Mouse (Mus musculus): ENCODE measurements around the gene Slc39a11. TPM values are rescaled to one million over a fixed set of nuclear protein-coding genes. Genes with fewer than 3 reads are reported as not detected.
"Not testable (repeated sequence)": the region's sequence is repeated elsewhere in the genome, so short reads cannot be mapped to it uniquely, and the experiment has no call there.

Gene Slc39a11
- total RNA-seq, 4 experiments from 2014 or later, result 14.6 to 16.7 (median 16.2) TPM

DNA sequence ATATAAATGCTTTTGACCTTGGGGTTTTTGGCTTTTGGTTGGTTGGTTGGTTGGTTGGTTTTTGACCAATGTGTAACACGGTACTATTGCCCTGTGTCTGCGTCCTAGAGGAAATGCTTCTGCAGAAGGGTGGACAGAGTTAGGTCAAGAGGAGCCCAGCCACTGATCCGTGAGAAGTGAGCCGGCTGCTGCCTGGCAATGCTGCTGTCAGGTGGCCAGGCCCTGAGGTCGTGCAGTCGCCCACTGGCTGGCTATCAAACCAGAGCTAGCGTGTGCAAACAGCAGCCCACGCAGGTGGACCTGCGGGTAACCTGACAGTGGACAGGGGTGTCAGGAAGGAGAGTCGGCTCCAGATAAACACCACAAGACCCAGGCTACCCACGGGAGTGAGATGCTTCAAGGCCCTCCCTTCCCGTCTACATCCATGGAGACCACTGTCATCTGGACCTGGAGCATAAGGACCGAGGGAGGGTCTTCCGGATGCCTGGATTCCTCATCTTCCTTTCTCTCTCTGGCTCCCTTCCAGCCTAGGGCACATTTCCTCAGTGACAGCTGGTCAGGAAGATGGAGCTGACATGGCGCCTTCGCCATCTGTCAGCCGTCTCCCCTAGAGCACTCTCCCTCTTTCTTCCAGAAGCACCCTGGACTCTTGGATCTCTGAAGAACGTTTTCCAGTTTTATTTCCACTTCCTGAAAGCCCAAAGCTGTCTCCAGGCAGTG, 49.2 kb downstream of the Slc39a11 start:
- DNase-seq (ENCODE audit: low spot score in 2 of 2), result no peak

DNA sequence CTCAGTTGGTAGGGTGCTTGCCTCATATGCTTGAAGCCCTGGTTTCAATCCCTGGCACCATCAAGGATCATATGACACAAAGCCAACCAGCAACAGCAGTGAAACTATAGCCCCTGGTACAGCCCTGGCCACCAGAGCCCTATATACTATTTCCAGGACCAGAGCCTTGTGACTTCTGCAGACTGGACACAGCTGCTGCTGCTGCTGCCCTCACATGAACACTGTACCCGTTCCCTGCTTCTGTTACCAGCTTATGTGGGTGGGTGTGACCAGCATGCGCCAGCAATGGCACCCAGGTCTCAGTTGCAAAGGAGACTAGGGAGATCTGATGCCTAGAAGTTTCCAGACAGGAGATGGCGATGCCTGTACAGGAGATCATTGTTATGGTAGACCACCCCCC, 52.2 kb downstream of the Slc39a11 start:
- DNase-seq (ENCODE audit: low spot score in 2 of 2), result no peak

DNA sequence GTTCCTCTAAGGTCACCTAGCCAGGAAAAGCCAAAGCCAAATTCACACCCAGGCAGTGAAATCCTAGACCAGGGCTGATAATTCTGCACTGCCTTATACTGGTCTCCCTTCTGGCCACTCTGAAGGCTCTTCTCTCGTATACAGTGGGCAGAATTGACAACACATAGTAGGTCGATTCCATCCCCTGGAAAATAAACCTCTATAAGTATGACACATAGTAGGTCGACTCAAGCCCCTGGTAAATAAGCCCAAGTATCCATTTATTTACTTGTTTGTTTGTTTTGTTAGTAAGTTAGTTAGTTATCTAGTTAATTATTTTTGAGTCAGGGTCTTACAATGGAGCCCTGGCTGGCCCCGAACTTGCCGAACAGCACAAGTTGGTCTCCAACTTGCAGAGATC, 54.7 kb downstream of the Slc39a11 start:
- DNase-seq (ENCODE audit: low spot score in 2 of 2), result no peak

DNA sequence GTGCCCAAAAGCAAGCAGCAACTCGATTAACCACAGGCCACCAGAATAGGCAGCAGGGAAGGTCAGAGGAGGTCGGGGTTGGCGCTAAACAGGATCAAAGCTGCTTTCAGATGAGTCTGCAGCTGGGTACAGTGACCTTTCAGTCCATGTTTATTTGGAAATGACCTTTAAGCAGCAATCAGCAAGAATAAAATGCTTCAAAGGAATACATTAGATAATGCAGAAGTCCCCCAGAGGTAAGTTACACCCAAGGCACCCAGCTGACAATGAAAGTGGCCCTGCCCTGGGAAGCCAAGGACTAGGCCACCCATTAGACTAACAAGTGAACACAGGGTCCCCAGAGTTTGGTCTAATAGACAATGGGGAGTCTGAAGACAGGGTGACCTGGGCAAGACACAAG, 60.9 kb downstream of the Slc39a11 start:
- no peak for DNase-seq (ENCODE audit: low spot score in 2 of 2)

DNA sequence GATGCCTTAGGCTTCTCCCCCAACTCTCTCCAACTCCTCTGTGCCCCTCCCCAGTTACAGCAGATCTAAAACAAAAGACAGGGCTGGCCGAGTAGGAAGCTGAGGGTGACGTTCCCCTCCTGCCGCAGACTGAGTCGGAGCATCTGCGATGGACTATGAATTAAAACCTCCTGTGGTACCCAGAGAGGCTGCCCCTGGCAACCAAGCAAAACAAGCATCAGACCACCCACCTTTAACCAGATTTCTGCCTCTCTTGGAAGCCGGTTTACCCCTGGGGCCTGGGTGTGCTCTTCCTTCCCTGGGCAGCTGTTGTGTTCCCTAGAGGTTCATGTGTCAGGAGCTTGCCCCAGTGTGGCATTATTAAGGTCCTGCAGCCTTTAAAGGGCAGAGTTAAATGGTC, 63.5 kb downstream of the Slc39a11 start:
- DNase-seq (ENCODE audit: low spot score in 2 of 2), result no peak

DNA sequence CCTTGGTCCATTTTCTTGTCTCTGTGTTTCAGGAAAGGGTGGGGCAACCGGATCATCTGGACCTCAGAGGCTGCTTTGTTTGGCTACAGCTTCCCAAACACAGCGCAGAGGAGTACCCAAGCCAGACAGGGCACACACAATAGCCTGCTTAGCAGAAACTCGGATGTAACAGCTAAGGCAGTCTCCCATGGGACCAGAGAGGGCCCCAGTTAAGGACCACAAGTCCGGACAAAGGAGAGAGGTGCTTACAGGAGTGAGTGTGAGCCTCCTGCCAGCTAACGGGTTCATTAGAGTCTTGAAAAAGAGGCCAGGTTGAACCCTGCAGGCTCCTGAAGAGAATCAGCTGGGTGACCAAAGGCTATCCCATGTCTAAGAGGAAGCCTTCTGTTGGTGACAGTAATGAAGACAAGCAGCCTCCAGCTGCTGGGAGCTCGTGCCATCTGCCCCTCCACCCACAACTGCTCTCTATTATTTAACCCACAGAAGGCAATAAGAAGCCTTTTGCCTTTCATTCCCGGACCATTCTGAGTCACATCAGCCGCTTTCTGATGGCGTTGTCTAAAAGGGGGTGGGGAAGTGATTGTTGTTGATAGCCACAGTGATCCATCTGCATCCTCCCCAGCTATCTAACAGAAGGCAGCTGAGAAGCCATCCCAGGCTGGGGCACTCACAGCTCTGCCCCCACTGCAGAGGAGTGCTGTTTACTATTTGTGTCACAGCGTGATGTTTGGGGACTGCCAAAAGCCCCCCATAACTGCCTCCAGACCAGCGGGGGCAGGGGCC, 65.8 kb downstream of the Slc39a11 start:
- DNase-seq (ENCODE audit: low spot score in 2 of 2), result no peak

DNA sequence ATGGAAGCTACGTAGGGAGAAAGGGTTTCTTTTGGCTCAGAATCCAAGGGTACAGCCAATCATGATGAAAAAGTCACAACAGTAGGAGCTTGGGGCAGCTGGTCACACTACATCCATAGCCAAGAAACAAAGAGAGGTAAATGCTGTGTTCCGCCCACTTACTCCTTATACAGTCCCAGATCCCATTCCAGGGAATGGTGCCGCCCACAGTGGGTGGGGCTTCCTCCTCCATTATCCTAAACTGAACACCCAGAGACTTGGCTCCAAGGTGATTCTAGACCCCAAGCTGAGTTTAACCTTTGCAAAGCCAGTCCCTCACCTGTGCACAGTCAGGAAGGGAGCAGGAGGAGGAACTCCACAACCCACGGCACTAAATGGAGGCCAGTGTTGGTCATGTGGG, 72.7 kb downstream of the Slc39a11 start:
- no peak for DNase-seq (ENCODE audit: low spot score in 2 of 2)

DNA sequence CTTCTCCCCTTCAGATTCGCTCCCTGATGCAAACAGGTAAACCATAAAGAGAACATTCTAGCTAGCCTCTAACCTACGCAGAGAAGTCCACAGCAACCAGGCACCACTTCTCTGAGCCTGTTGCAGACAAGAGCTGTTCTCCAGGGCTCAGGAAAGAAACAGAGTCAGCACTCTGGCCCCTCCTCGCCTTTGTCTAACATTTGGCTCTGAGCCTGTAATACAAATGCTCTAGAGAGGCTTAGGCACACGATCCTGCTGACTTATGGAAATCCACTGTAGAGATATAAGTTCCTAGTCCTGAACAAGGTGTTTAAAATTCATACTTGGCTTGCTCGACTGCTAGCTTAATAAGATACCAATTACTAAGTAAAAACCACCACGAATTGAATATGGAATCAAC, 77.2 kb downstream of the Slc39a11 start:
- DNase-seq (ENCODE audit: low spot score in 2 of 2), result no peak

DNA sequence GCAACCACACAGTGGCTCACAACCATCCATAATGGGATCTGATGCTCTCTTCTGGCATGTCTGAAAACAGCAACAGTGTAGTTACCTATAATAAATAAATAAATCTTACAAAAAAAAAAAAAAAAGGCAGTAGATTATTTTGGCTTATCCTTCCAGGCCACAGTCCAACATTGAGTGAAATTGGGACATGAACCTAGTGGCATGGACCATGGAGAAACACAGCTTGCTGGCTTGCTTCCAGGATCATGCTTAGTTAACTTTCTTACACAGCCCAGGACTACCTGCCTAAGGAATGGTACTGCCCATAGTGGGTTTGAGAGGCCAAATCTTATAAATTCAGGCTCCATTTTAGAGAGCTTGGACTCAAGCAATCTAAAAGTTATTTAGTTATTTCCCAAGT, 78.3 kb downstream of the Slc39a11 start:
- DNase-seq (ENCODE audit: low spot score in 2 of 2), result no peak

DNA sequence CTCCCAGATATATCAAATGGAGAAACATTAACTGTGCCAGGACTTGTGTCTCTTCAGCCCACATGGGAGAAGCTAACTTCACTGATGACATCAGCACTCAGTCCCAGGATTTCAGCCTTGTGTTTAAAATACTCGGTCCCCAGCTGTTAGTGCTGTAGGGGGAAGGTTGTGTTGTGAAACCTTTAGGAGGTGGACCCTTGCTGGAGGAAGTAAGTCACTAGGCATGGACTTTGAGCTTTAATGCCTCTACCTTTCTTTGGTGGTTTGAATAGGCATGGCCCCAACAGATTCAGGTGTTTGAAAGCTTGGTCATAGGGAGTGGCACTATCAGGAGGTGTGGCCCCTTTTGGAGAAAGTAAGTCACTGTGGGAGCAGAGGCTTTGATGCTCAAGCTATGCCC, 80.9 kb downstream of the Slc39a11 start:
- no peak for DNase-seq (ENCODE audit: low spot score in 2 of 2)

DNA sequence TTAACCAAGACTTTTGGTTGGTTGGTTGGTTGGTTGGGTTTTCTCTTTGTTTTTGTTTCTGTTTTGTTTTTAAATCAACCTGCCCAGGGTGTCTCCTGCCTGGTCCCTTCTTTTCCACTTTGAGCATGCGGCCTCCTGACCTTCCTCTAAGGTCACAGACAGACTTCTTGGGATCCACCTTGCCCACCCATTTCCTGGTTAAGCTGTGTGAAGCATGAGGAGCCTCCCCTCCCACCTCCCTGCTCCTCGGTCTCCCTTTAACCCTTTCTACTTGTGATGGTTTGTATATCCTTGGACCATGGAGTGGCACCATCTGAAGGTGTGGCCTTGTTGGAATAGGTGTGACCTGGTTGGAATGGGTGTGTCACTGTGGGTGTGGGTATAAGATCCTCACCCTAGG, 82.0 kb downstream of the Slc39a11 start:
- DNase-seq (ENCODE audit: low spot score in 2 of 2), result not testable (repeated sequence)

DNA sequence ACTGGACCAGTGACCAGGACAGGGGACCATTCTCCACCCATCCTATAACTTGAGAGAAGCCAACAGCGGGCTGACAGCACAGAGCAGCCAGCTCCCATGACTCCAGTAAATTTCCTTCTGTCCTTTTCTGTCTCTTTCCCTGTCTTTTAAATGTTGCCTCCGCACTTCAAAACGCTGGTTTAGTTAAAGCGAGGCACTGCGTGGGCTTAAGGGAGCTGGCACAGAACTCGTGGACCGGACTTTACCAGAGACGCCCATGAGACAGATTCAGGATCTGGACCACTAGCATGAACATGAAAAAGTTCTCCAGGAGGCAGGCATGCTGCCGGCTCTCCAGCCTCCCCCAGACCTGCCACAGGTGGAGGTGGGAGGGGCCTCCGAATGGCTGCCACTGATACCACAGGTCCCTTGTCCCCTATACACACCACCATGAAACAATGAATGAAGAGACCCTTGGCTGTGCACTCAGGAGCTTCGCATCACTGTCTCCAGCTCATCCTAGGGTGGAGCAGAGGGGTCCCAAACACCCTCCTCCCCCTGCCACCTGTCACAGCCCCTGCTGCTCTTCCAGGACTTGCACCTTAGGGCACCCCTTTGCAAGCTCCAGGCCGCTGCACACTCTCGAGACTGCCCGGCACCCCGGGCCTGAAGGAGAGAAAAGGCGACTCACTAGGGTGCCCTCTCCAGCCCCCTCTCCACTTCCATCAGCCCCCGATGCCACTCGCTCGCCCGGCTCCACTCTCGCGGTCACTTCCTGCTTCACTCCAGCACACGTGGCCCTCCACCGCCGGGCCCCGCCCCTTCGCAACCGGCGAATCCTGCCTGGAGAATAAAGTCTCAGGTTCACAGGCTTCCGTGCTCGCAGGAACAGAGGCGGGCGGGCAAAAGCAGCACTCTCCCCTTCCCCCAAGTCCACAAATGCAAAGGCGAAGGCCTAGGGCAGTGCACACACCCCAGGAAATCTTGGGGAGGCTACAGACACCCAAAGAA, 84.6 kb downstream of the Slc39a11 start:
- DNase-seq (ENCODE audit: low spot score in 2 of 2), result peak; percentile 55 to 56

DNA sequence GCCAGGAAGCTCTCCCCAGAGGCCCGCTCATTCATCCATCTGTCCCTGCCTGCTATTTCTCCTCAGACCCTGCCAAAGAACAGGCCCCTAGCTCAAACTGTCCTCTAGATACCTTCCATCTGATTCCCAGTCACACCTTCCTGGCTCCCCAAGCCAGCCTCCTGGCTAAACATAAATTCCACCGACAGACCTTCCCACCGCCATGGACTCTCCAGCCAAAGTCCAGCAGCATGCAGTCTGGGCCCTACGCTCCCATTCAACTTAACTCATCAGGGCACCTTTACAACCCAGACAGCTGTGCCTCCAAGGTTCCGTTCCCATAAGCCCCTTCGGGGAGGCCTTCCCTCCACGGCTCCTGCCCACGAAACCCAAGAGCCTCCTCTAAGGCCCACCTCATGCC, 87.6 kb downstream of the Slc39a11 start:
- DNase-seq (ENCODE audit: low spot score in 2 of 2), result no peak

DNA sequence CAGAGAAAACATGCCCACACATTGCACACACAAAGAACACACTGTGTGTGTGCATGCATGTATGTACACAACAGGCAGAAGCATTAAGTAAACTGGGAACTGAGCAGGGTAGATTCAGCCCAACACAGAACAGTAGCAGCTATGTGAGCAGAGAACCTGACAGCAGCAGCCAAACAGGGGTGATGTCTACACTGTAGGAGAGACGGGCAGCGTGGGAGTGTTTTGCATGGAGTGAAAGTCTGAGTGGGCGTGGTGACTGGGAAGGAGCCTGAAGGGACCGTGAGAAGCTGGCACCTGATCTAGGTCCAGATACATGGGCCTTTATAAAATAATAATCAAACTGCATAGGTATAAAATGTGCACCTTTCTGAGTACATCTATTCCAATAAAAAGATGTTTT, 89.7 kb downstream of the Slc39a11 start:
- peak in 1 of 2 experiments; percentile 67 for DNase-seq (ENCODE audit: low spot score in 2 of 2)

DNA sequence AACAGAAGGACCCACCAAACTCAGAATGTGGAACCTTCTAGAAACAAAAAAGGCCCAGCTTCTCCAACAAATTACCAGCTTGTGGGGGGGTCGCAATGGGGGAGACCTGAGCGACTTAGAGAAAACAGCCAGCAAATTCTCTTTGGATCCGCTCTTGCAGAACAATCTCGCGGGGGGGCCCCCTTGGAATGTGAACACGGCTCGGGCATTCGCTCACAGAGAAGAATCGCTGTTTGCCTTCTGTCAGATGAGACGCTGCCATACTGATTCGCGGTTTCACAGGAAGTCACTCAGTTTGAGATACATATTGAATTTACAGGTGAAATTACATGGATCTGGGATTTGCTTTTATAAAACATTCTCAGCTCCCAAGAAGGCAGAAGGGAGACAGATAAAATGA, 91.4 kb downstream of the Slc39a11 start:
- no peak for DNase-seq (ENCODE audit: low spot score in 2 of 2)

DNA sequence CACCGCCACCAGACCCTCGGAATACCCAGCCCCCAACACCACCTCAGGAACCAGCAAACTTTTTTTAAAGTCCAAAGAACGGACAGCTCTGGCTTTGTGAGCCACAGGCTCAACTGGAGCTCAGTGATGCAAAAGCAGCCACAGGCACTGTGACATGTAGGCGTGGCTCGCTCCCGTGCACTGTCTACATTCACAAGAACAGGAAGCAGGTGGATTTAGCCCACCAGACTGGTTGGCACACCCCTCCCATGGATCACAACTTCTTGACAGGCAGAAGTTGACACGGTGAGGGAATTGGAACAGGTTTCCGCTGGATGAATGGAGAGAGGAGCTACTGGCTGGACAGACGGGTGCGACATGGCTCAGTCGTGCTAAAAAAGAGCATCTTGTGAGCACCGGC, 93.7 kb downstream of the Slc39a11 start:
- no peak for DNase-seq (ENCODE audit: low spot score in 2 of 2)

DNA sequence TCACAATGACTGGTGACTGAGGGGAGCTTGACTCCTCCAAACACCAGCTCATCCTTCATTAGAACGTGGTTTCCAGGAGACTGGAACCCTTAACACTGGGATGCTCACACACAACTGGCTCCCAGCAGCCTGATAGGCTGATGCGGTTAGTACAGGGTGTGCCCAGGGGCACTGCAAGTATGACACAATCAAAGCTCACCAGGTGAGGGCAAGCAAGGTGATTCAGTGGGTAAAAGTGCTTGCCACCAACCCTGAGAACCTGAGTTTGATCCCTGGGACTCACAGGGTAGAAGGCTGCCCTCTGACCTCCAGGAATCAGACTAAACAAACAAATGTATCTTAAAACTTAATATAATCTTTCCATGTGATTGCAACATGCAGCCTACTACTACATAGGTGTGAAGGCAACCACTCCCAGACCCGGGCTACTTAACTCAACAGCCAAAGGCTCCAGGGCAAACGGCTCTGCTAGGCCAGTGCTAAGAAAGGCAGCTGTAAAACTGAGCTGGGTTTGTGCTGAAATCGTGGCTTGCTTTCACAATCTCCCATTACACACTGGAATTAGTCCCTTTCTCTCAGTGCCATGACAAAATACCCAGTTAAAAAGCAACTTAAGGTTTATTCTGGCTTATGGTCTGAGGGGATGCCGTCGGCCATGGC, 95.0 kb downstream of the Slc39a11 start:
- no peak for DNase-seq (ENCODE audit: low spot score in 2 of 2)

DNA sequence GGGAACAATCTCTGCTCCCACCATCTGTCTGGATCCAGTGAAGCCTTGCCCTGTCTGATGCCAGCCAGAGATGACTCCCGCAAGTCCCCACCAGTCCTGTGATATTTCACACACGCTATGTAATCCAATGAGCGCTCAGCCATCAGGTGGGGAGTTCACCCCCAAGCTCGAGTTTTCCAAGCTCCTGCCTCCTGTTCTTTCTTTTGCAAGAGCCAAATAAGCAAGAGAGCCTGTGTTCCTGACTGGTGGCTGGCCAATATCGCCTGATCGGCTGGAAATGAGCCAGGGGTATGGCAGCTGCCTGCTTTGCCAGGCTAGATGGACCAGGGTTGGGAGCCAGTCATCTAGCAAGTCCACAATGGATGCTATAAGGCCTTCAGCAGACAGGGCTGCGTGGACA, 95.7 kb downstream of the Slc39a11 start:
- DNase-seq (ENCODE audit: low spot score in 2 of 2), result no peak

DNA sequence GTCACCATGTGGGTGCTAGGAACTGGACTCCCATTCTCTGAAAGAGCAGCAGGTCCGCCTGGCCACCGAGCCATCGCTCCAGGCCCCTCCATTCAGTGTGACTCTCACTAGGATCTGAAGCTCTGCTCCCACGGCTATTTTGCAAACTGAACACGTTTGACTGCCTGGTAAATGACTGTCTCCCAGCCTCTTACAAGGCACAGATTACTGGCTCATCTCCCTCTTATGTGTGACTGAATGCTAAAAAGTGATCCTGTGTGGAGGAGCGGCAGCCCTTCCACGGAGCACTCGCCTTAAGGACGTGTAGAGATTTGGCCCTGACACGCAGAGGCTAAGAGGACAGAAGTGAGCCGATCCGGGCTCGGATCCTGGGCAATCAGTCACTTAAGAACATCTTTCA, 96.3 kb downstream of the Slc39a11 start:
- no peak for DNase-seq (ENCODE audit: low spot score in 2 of 2)

DNA sequence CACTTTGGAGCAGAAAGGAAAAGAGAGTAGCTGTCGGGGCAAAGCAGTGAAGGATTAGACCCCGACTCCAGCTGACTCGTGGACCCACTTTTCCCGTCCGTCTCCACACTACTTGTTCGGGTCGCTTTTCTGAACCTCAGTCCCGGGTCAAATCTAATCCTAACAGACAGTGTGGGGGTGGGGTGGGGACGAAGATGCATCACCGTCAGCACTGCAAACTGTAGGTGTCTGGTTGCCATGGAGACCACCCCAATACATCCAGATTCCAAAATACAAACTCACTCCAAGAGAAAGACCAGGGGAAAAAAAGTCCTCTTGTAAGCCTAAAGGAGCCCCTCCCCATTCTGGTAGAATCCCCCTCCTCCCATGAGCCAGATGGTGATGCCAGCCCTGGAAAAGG, 97.3 kb downstream of the Slc39a11 start:
- DNase-seq (ENCODE audit: low spot score in 2 of 2), result no peak

DNA sequence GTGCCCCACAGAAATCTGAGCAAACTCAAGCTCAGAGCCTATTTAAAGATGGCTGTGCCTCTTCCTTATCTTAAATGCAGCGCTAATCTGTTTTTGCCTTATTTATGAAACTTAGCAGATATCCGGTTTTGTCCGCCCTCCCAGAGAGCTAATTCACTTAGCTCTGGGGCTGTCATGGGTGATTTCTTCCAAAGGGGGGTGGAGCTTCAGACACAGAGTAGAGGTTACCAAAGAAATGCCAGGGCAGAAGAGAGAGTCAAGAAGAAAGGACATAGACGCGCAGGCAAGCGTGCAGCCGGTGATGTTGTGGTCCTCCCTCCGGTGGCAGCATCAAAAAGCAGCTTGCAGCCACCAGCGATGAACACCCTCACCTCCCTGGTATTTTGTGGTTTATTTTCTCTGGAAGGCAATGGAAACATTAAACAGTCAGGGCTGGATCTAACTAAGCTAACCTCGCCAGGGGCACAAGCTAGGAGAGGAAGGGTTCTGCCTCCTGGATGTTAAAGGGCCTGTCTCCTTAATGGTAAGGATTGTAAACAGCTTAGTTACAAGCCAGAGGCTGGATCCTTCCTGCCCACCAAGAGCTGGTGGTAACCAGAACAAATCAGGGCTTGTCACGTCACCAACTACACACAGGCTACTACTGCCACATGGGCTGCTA, 103.5 kb downstream of the Slc39a11 start:
- DNase-seq (ENCODE audit: low spot score in 2 of 2), result no peak
